Mouse (Mus musculus): ENCODE measurements at regions not wholly inside any gene's neighbourhood (a gene's known extent, or its start where the extent isn't known, plus 50 kb on each side); places are given as distances from the start of the nearest gene placed in this dataset.

- in situ Hi-C loops (cut with MboI; ENCODE audit: unreplicated experiment in 2 of 2), result no loop called here
Measured at GRCm38 (mm10) chr13:71068757-71069201, 227.2 kb upstream of the Adamts16 start.

- in situ Hi-C loops (cut with MboI; ENCODE audit: unreplicated experiment in 2 of 2), result no loop called here
Measured at GRCm38 (mm10) chr13:71068011-71068410, 226.4 kb upstream of the Adamts16 start.

- in situ Hi-C loops (cut with MboI; ENCODE audit: unreplicated experiment in 2 of 2), result no loop called here
Measured at GRCm38 (mm10) chr13:71065568-71065967, 224.0 kb upstream of the Adamts16 start.

- in situ Hi-C loops (cut with MboI; ENCODE audit: unreplicated experiment in 2 of 2), result no loop called here
Measured at GRCm38 (mm10) chr13:71064590-71065307, 223.1 kb upstream of the Adamts16 start.

- in situ Hi-C loops (cut with MboI; ENCODE audit: unreplicated experiment in 2 of 2), result no loop called here
Measured at GRCm38 (mm10) chr13:71053361-71054264, 212.0 kb upstream of the Adamts16 start.

GRCm38 (mm10) chr13:71050646-71051045 lies 209.0 kb upstream of the Adamts16 start:
- in situ Hi-C loops (cut with MboI; ENCODE audit: unreplicated experiment in 2 of 2), result no loop called here

GRCm38 (mm10) chr13:71036000-71036399 lies 194.4 kb upstream of the Adamts16 start:
- in situ Hi-C loops (cut with MboI; ENCODE audit: unreplicated experiment in 2 of 2), result no loop called here

GRCm38 (mm10) chr13:71034926-71035687 lies 193.5 kb upstream of the Adamts16 start:
- in situ Hi-C loops (cut with MboI; ENCODE audit: unreplicated experiment in 2 of 2), result no loop called here

- in situ Hi-C loops (cut with MboI; ENCODE audit: unreplicated experiment in 2 of 2), result loop anchor here (10.0 kb wide), 1 partner anchor 393 kb away; no protein-coding TSS in a partner anchor
Measured at GRCm38 (mm10) chr13:71008216-71008615, 166.6 kb upstream of the Adamts16 start.

- in situ Hi-C loops (cut with MboI; ENCODE audit: unreplicated experiment in 2 of 2), result loop anchor here (10.0 kb wide), 1 partner anchor 391 kb away; no protein-coding TSS in a partner anchor
Measured at GRCm38 (mm10) chr13:71006117-71006516, 164.5 kb upstream of the Adamts16 start.

GRCm38 (mm10) chr13:71003517-71003916 lies 161.9 kb upstream of the Adamts16 start:
- in situ Hi-C loops (cut with MboI; ENCODE audit: unreplicated experiment in 2 of 2), result loop anchor here (5.0 to 10.0 kb wide), 2 partner anchors 361 to 389 kb away; no protein-coding TSS in a partner anchor

- in situ Hi-C loops (cut with MboI; ENCODE audit: unreplicated experiment in 2 of 2), result loop anchor here (5.0 to 10.0 kb wide), 2 partner anchors 359 to 386 kb away; no protein-coding TSS in a partner anchor
Measured at GRCm38 (mm10) chr13:71001278-71001677, 159.7 kb upstream of the Adamts16 start.

- in situ Hi-C loops (cut with MboI; ENCODE audit: unreplicated experiment in 2 of 2), result loop anchor here (5.0 to 10.0 kb wide), 2 partner anchors 358 to 386 kb away; no protein-coding TSS in a partner anchor
Measured at GRCm38 (mm10) chr13:71000422-71001008, 158.9 kb upstream of the Adamts16 start.

GRCm38 (mm10) chr13:70993522-70993921 lies 151.9 kb upstream of the Adamts16 start:
- in situ Hi-C loops (cut with MboI; ENCODE audit: unreplicated experiment in 2 of 2), result loop anchor here in 1 of 2 experiments (25.0 kb wide), 1 partner anchor 1306 kb away; no protein-coding TSS in a partner anchor

- in situ Hi-C loops (cut with MboI; ENCODE audit: unreplicated experiment in 2 of 2), result loop anchor here in 1 of 2 experiments (25.0 kb wide), 1 partner anchor 1303 kb away; no protein-coding TSS in a partner anchor
Measured at GRCm38 (mm10) chr13:70989999-70990645, 148.5 kb upstream of the Adamts16 start.

GRCm38 (mm10) chr13:70979344-70979743 lies 137.7 kb upstream of the Adamts16 start:
- in situ Hi-C loops (cut with MboI; ENCODE audit: unreplicated experiment in 2 of 2), result loop anchor here in 1 of 2 experiments (25.0 kb wide), 1 partner anchor 1292 kb away; no protein-coding TSS in a partner anchor

GRCm38 (mm10) chr13:70978547-70979307 lies 137.1 kb upstream of the Adamts16 start:
- in situ Hi-C loops (cut with MboI; ENCODE audit: unreplicated experiment in 2 of 2), result loop anchor here in 1 of 2 experiments (25.0 kb wide), 1 partner anchor 1291 kb away; no protein-coding TSS in a partner anchor

GRCm38 (mm10) chr13:70969596-70969995 lies 128.0 kb upstream of the Adamts16 start:
- in situ Hi-C loops (cut with MboI; ENCODE audit: unreplicated experiment in 2 of 2), result no loop called here
